Mouse (Mus musculus) ovary, adult 18-20 months (tissue): ENCODE results near the gene Olfr1410.
A peak's percentile ranks its signal among the peaks of the same experiment; 100 is the strongest.

Experiments
- DNase-seq: peaks from one replicate; pipeline ENCODE4 v3.0.0; 2022; ENCODE audit warnings: low spot score, mixed read lengths

The Olfr1410 gene

DNA sequence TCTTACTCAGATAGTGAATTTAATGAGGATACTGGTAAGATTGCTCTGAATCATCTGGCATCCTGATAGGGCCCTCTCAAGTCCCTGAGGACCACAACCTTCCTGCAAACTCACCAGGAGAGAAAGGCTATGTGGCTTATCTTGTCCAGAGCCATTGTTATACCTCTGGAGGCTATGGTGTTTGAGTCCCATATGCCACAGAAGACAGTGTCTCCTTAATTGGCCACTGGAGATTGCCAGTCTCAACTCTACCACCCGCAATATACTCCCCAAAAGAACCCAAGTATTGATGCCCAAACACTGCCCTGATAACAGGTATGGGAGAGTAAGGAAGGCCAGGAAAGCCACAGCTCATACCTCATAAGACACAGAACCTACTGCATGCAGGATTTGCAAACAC is at the start of gene Olfr1410:
TSS of gene Olfr1410 (plus strand) at position 301 of the 400 bp plus-strand sequence.
- no peak for DNase-seq

DNA sequence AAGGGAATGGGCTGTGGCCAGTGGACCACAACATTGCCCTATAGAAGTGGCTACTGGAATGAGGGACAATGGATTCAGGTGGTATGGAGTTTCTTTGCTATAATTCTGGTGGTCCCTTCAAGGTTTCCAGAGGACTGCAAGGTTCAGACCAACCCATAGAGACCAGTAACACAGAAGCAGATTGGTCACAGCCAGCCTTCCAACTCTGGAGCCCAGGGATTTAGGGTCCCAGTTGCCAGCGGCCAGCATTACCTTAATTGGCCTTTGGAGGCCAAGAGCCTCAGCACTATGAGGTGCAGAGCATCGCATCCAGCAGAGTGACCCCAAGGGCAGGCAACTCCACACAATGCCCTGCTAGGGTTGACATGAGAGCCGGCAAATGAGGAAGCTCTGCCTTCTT is 34.6 kb upstream of the Olfr1410 start, which contains the start of gene Olfr1413:
TSS of gene Olfr1413 (plus strand) at position 301 of the 400 bp plus-strand sequence.
- no peak for DNase-seq

DNA sequence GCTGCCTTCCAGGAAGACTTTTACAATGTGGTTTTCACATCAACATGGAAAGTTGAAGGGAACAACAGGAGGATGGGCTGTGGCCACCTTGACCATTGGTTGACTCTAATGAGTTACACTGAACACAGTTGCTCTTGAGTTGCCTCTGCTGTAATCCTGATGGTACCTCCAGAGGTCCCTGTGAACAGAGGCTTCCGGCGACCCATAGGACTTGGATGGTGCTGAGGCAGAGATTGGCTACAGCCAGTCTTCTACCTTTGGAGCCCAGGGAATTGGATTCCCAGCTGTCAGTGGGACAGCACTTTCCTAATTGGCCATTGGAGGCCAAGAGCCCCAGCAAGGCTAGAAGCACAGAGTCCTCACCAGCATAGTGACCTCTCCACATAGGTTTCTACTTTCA is 20.1 kb upstream of the Olfr1410 start, which contains the start of gene Olfr1412:
TSS of gene Olfr1412 (plus strand) at position 301 of the 400 bp plus-strand sequence.
- no peak for DNase-seq

DNA sequence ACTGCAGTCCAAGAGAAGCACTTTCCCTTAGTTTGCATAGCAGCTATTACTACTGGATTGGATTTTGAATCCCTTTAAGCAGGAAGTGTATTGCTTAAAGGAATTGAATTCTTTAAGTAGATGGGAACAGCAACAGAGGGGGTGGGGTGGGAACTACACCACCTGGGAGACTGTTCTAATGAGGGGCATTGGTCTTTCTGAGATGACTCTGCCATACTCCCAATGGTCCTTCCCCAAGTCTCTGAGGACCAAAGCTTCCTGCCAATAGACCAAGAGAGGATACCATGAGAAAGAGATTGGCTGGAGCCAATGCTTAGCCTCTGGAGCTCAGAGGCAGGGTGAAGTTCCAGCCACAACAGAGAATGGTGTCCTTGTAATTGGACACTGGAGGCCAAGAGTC is 11.5 kb upstream of the Olfr1410 start, which contains the start of gene Olfr1411:
TSS of gene Olfr1411 (plus strand) at position 301 of the 400 bp plus-strand sequence.
- no peak for DNase-seq

DNA sequence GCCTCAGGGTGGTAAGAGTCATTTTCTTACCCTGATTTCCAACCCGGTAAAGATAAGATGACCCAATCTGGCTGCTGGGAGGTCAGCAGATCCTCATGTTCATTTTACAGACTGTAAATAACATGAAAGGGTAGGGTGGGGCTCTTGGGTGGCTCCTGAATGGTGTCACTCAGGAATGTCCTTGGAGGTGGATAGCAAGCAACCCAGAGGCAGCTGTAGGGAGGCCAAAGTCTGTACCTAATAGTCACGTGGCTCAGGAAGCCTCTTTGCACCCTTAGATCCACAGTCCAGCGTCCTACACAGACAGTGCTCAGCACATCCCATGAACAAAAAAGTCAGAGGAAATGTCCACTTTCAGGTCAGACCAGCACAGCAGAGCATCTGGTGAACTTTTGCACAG is 9.6 kb upstream of the Olfr1410 start:
- DNase-seq = no peak

DNA sequence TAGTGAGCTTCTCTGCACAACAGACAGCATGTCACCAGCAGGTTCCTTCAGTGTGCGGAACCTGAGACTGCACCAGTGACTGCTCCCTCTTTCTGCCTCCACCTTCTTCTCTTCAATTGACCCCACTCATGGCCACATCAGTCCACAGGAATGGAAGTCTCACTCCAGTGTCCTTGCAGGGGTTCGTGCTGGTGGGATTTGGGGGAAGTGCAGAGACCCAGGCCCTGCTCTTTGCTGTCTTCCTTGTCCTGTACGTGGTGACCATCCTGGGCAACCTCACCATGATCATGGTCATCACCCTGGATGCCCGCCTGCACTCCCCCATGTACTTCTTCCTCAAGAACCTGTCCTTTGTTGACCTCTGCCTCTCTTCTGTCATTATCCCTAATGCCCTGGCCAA is 2.1 kb downstream of the Olfr1410 start:
- no peak for DNase-seq

DNA sequence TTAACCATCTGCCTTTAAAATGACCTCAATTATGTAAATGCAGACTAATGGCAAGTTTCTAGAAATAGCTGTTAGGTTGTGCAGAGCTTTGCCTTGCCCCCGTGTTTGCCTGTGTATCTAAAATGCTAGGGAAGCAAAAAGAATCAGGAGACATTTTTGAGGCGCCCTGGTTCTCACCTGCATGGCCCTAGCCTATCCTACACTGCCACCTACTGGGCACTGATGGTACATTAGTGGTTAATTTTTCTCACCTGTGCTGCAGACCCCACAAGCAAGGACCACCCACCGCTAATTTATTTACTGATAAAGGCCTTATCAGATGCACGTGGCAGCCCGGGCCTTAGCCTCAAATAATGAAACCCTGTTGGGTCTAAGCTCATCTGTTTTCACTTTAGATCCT is 5.4 kb downstream of the Olfr1410 start:
- DNase-seq = no peak

DNA sequence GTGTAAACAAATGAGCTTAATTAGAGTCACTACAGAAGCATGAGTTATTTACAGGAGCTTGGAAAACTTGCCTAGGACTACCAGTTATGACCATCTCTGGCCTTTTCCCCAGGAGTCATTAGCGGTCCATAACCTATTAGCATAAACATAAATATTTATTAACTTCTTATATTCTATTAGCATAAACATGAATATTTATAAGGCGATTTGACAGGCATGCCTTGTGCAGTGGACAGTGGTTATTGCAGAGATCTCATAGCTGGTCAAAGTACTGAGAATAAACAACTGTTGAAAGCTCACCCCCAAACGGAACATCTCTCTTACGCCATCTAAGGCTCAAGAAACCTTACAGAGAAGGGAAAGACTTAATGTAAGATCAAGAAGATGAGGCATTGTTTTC is 7.6 kb downstream of the Olfr1410 start:
- no peak for DNase-seq

DNA sequence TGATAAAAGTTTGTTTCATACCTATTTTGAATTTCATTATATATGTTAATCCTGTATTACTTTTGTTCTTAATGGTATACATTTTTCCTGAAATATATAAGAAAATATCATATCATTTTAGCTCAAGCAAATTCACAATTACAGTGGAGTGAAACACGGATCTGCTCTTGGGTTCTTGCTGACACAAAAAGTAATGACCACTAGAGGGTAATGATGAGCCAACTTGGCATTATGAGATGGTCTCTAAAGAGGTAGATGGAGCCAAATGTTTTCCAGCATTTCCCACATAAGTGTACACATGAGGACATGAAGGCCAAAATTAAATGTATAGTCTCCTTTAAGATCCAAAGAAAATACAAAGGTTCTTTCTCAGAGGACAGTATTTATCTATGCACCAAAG is 8.9 kb downstream of the Olfr1410 start:
- DNase-seq = no peak

DNA sequence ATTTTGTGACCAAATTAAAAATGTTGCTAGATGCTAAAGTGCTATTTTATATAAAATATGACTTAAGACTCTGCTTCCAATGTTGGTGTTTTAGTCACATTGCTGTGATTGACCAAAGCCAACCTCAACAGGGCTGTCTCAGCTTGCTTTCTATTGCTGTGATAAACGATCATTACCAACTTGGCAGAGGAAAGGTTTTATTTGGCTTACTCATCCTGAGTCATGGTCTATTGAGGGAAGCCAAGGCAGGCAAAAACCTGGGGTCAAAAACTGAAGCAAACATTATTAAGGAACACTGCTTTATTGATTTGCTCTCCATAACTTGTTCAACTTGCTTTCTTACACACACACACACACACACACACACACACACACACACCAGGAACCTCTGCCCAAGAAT is 10.5 kb downstream of the Olfr1410 start:
- no peak for DNase-seq

DNA sequence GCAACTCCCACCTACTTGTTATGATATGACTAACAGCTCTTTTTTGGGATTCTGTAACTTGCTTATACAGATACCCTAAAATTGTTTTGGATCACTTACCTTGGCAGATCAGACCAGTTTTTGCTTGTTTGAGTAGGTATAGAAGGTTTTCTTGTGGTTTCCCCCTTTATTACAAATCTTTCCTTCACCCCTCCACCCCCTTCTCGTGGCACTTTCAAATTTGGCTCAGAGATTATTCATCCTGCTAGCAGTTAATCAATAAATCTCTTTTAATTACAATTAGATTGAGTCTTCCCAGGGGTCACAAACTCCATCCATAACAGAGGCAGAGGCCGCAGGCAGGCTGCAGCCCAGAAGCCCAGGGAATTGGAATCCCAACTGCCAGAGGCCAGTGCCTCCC is 11.9 kb downstream of the Olfr1410 start, which contains the start of gene Olfr12:
TSS of gene Olfr12 (plus strand) at position 301 of the 400 bp plus-strand sequence.
- DNase-seq = no peak

DNA sequence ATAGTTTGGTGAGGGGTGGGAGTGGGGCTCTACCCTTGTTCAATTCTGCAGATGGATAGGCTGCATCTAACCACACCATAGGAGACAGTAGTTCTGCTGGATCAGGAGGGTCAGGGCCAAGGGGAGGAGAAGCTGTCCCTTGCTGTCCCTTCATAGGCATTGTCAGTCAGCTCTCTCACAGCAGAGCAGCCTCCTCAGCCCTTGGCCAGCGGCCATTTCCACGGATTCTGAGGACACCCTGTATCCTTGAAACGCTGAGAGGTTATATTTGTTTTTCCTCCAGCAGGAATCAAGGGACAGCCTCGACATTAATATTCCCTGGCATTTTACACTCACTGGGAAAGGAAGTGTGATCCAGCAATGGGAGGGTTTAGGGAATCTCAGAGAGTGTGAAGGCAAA is 12.8 kb downstream of the Olfr1410 start:
- peak; percentile 52 for DNase-seq

DNA sequence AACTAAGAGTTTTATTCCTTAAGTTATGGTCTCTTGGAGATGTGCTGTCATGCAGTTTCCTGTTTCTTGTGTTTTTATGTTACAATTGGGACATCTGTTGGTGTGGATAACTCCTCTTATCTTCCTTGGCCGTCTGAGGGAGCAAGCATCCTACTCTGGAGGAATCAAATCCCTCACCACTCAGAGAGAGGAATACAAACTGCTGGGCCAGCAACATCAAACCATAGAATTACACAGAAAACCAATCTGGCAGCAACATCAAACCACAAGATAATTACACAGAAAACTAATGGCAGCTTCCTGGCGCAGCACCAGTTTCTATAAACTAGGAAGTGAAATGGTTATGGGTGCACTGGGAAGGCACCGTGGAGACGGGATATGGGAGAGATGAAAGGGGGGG is 22.6 kb downstream of the Olfr1410 start:
- no peak for DNase-seq

DNA sequence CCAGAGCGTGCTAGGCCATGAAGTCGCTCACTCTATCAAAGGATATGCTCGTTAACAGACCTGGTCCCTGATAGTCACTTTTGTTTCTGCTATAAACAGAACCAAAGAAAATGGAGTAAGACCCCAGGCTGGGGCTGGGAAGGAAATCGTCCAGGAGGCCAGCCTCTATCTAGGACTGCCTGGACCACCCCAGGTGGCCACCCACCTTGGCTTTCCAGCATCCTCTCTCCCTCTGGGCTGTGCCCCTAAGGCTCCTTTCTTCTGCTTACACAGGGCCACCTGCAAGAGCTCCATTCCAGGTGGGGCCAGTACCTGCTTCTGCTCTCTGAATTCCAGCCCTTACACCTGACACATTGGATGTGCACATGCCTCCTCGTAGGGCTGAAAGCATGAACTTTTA is 26.6 kb downstream of the Olfr1410 start:
- no peak for DNase-seq

DNA sequence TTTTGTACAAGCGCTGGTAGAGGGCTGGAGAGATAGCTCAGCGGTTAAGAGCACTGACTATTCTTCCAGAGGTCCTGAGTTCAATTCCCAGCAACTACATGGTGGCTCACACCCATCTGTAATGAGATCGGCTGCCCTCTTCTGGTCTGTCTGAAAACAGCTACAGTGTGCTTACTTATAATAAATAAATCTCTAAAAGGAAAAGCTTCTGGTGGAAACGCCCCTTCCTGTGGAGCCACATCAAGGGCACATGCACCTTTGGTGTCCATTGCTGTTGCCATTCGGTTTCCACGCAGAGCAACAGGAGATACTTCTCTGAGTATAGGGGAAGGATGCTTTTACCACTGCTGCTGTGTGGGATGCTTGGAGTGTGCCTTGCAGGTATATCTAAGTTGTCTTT is 27.4 kb downstream of the Olfr1410 start:
- DNase-seq = no peak

DNA sequence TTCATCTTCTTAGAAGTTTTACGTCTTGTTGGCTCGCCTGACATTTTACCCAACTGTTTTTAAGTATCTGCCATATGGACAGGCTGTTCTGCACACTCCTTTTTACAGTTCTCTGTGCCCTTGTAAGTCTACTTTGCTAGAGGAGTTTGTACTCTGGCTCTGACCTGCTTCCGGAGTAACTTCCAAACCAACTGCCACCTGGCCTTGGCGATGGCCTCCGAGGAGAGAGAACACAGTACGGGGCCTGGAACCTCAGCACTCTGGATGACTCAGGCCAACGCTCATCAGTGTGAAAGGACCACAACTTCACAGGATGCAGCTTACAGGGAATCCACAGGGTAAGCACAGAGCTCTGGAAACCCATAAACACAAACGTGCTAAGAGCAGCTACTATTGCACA is 28.1 kb downstream of the Olfr1410 start:
- no peak for DNase-seq

DNA sequence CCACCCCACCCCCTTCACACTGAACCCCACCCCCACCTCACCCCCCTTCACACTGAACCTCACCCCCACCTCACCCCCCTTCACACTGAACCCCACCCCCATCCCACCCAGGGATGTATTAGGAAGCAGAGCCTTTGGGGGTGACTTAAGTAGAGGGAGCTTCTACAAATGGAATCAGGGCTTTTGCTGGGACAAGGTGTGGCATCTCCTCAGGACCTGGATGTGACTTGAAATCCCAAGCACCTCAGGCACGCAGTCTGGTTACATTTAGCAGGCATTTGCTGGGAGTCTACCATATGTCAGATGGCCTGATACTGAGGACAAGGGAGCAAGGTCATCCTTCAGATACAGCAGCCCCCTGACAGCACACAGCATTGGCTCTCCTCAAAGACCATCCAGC is 29.0 kb downstream of the Olfr1410 start:
- DNase-seq = no peak

DNA sequence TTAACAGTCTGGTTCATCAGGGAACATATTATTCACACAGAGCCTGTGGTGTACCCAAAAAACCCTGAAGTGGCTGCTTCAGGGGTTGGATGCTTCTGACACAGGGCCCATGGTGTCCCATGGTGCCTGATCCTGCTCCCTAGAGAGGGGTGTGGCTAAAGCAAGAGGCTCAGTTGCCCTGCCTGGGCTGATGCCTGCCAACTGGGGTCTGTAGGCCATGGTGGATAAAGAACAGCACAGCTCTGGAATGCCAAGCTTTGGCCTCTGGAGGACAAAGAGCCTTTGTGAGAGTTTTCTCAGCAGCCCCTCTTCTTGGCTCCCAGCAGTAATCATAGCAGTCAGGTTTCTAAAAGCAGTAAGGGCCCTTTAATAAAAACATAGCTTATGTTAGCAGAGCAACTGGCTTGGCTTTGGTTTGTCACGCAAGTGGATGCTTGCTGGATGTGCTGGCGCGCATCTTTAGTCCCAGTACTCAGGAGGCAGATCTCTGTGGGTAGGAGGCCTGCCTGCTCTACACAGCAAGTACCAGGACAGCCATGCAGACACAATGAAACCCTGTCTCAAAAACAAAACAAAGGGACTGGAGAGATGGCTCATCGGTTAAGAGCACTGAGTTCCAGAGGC is 29.5 kb downstream of the Olfr1410 start:
- no peak for DNase-seq

DNA sequence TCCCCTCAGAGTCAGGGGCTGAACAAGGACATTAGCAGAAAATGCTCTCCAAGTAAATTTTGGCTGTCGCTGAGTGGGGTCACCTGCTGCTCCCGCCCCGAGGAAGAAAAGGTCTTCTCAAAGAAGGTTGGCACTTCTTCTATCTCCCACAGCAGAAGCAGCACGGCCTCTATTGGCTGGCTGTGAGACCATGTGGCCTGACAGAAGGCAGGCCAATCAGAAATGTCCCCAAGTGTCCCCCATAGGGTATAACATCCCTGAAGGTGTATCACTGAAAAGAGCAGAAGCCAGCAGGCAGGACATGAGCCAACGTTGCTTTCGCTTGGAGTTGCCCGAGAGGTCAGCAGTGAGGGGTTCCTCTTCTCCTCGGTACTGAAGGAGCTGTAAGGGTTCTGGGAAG is 30.4 kb downstream of the Olfr1410 start:
- DNase-seq = no peak

DNA sequence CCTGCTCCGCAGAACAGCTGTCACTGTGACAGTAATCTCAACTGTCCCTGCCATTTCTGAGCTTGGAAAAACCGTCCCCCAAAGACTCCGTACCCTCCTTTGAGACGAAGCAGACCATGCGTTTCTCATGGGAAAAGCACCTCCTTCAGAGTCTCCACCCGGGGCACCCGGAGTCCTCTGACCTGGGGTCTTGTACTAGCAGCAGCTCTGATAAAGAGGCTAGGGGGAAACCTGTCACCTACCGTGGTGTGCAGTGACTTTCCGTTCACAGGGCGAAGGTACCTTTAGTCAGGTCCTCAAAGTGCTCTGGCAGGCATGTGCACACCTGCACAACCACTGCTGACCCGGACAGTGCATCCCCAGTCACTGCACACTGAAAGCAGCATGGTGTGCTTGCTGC is 31.1 kb downstream of the Olfr1410 start:
- DNase-seq = no peak

DNA sequence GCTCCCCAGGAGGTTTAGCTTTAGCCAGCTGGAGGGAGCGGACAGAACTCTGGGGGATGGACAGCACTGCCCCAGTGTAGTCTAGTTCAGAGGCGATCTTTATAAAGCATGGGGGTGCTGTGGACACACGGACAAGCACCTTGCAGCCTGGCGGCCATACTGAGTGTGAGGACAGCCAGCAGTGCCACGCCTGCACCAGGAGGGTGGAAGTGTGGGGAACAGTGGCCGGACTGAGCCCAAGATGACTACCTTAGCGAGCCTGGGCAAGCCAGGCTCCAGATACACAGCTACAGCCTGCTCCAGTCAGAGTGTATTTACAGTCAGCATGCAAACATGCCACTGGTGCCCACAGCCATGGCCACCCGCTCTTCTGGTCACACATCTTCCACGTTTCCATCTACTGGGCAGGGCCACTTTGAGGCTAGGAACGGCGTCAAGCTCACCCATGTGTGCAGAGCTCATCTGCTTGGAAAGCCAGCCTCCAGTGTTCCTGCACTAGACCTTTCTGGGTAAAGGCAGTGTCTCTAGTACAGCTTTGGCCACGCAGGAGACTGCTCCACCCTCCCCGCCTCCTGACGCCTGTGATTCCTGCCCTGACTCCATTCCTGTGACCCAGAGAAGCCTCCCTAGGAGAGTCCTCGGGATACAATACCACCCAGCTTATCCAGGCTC is 32.1 kb downstream of the Olfr1410 start:
- no peak for DNase-seq

DNA sequence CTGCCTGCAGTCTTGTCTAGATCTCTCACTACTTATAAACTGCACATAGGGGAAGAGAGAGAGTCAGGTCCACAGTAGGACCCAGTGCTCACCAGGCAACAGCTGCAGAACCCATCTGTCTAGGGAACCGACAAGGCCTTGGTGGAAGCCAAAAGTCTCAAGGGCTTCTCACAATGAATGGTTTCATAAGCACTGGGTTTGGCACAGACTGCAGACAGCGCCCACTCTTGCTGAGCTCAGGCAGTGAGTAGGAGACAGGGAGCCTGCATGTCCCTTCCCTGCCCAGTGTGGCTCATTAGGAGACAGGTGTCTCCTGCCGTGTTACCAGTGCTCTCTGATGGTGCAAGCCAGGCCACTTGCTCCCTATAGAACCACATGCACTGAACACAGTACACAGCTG is 32.6 kb downstream of the Olfr1410 start:
- DNase-seq = no peak

DNA sequence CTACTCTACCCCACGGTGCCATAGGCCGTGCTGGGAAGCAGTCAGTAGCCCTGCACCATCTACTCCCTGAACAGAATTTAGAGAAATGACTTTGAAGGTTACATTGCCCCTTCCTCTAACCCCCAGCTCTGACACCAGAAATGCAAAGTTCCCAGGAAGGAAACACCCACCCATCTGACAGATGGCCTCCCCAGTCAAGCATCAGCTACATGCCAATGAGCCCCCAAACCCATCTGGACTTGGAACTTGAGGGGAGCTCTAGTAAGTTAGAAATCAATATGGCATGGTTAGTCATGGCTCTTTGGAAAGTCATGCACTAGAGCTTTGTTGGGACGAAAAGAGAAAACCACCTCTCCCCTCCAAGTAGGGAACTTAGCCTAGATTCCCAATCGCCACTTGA is 33.2 kb downstream of the Olfr1410 start:
- no peak for DNase-seq

DNA sequence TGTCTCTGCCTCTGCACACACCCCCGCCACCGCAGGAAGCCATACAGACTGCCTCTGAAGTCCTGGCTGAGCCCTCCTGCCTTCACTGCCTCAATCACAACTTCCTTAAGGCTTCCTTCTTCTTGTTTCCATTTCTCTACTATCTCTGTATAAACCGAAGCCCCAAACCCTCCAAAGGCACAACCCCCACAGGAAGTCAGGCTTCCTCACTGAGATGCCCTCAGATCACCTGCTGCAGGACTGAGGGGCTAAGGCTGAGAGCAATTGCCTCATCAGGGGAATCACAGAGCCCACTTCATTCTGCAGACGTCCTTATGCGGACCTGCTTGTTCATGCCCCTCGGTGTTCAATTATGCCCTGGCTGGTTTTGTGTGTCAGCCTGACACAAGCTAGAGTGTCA is 34.8 kb downstream of the Olfr1410 start:
- no peak for DNase-seq
